Mouse (Mus musculus): ENCODE results near the gene Slc25a22. TPM values are rescaled to one million over a fixed set of nuclear protein-coding genes. Genes with fewer than 3 reads are reported as not detected.

Slc25a22 gene
- polyA plus RNA-seq, 1 experiment = 488 TPM

DNA sequence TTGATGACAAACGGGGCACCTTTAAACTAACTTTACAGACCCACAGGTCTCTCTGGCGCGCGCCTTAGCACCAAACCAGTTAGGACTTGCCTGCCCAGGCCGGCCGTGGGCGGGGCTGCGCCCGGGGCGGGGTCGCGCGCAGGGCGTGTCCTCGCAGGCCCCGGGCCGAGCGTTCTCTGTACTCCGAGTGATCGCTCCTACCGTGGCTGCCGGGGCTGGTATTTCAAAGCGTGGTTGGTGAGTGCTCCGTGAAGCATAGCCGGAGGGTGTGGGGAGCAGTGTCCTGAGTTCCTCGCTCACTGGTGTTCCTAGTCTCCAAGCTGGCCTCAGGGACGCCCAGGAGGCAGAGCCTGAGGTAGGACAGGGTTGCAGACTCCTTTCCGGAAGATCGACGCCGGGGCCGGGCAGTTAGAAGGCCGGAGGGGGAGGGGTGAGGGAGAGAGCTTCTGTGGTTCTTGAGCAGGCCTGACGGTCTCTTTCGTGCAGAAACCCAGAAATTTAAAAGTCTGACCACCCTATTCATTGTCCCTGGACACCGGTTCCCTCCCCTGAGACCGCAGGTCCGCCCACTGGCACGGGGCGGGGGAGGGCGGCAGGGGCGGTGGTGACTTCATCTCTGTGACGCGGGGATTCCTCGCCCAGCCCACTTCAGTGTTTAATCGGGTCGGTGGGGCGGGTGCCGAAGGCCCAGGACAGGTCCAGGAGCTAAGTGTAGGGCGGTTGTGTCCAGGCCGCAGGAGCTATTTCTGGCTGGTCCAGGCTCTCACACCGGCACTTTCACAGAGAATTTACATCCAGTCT lies 29.7 kb upstream of the Slc25a22 start, which contains the start of gene Cd151:
Gene Cd151, plus strand, starts transcription at position 163 of the 801 bp plus-strand sequence.
- under 1% methylated on average over 52 of the region's 52 CpGs for WGBS
- TF ChIP-seq POLR2A (IDR thresholded peaks at IDR 0.05; ENCODE audit: low read depth, low read length) = peak; percentile 78
- TF ChIP-seq CTCF (IDR thresholded peaks at IDR 0.05; ENCODE audit: extremely low read depth, insufficient read length, insufficient replicate concordance, low read depth, low read length) = no peak
- H3K36me3 ChIP-seq (ENCODE audit: control insufficient read depth, insufficient read depth, low read length) = peaks cover 24% of the 10 kb centered on the region

DNA sequence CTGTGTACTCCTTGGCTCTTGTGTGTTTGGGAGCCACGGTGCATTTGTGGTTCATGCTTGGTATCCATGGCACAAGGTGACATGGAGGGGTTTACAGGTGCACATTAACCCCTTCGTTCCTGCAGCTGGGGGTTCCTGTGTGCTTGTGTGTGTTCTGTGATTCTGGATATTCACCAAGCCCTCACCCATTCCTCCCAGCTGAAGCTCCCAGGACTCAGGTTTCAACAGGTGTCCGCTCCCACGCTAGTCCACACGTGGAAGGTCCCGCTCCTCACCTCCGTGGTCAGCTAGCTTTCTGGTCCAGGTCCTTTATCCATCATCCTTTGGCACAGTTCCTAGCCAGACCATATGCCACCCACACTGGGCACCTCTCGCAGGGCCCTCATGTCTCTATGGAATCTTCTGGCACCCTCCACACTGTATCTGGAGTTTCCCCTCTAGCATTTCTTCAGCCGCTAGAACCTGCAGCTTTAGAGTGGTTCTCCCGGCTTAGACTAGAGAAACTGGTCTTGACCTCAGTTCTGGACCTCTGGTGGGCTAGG lies 29.0 kb upstream of the Slc25a22 start:
- H3K27ac ChIP-seq (ENCODE audit: insufficient read depth, low read depth, low read length) = peak overlapping the region; percentile 26; the same call in 1 of the 2 replicates
- peaks cover 21% of the 10 kb centered on the region for H3K36me3 ChIP-seq (ENCODE audit: control insufficient read depth, insufficient read depth, low read length)
- H3K27me3 ChIP-seq (ENCODE audit: control insufficient read depth, insufficient read depth, low read length) = no peaks in the 10 kb centered on the region
- TF ChIP-seq POLR2A (IDR thresholded peaks at IDR 0.05; ENCODE audit: low read depth, low read length) (no peak), CTCF (IDR thresholded peaks at IDR 0.05; ENCODE audit: extremely low read depth, insufficient read length, insufficient replicate concordance, low read depth, low read length) (no peak)
- peaks cover 39% of the 10 kb centered on the region for H3K4me1 ChIP-seq (ENCODE audit: control insufficient read depth, insufficient read depth, insufficient read length, low read length)
- H3K4me3 ChIP-seq (ENCODE audit: low read depth, low read length) = peak overlapping the region; percentile 76
- 66% methylated on average over 10 of the region's 10 CpGs for WGBS

More for the DNA sequence above, 29.7 kb upstream of the Slc25a22 start, which contains the start of gene Cd151:
- H3K4me1 ChIP-seq (ENCODE audit: control insufficient read depth, insufficient read depth, insufficient read length, low read length) = peaks cover 34% of the 10 kb centered on the region
- peak within 1 kb of the TSS; percentile 76 for H3K4me3 ChIP-seq (ENCODE audit: low read depth, low read length)
- no peaks in the 10 kb centered on the region for H3K27me3 ChIP-seq (ENCODE audit: control insufficient read depth, insufficient read depth, low read length)
- H3K27ac ChIP-seq (ENCODE audit: insufficient read depth, low read depth, low read length) = peak within 1 kb of the TSS; percentile 87

DNA sequence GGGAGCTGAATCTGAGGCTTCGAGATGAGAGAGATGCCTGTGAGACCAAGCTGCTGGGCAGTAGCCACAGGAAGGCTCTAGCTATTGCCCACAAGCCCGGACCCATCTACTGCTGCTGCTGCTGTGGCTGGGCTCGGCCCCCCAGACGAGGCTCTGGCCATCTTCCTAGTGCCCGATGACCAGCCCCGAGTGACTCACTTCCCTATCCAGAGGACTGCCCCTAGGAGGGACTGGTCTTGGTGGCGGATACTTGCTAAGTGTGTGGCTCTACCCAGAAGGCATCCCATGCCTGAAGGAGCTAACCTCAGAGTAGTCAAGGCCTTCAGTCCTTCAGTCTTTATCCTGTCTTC lies 28.3 kb upstream of the Slc25a22 start:
- H3K4me3 ChIP-seq (ENCODE audit: low read depth, low read length) = no peak overlapping the region
- H3K27ac ChIP-seq (ENCODE audit: insufficient read depth, low read depth, low read length) = peak overlapping the region; percentile 4; the same call in 1 of the 2 replicates
- peaks cover 40% of the 10 kb centered on the region for H3K4me1 ChIP-seq (ENCODE audit: control insufficient read depth, insufficient read depth, insufficient read length, low read length)
- peaks cover 15% of the 10 kb centered on the region for H3K36me3 ChIP-seq (ENCODE audit: control insufficient read depth, insufficient read depth, low read length)
- H3K27me3 ChIP-seq (ENCODE audit: control insufficient read depth, insufficient read depth, low read length) = no peaks in the 10 kb centered on the region
- WGBS = 76% methylated on average over 7 of the region's 7 CpGs
- TF ChIP-seq POLR2A (IDR thresholded peaks at IDR 0.05; ENCODE audit: low read depth, low read length) (no peak), CTCF (IDR thresholded peaks at IDR 0.05; ENCODE audit: extremely low read depth, insufficient read length, insufficient replicate concordance, low read depth, low read length) (no peak)

DNA sequence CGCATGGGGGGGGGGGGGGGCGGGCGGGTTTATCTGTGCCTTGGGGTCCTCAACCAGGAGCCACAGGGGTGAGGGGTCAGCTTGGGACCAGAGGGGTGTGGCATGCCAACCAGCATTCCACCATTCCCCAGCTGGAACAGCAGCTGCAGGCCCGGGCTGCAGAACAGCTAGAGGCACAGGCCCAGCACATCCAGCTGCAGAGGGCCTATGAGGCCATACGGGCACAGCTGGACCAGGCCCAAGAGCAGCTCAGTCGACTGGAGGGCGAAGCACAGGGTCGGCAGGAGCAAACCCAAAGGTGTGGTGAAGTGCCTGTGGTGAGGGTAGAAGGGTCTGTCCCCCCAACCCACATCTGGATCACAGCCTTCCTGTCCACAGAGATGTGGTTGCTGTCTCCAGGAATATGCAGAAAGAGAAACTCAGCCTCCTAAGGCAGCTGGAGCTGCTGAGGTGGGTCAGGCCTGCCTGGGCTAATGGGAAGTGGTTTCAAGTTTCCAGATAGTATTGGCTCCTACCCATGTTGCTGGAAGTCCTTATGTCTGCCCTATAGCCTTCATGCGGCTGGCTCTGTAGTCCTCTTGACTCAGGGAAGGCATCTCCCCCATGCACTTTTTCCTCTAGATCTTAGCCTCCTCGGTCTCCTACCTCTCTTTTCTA lies 27.8 kb upstream of the Slc25a22 start:
- WGBS = 65% methylated on average over 10 of the region's 10 CpGs
- H3K36me3 ChIP-seq (ENCODE audit: control insufficient read depth, insufficient read depth, low read length) = peaks cover 10% of the 10 kb centered on the region
- H3K4me1 ChIP-seq (ENCODE audit: control insufficient read depth, insufficient read depth, insufficient read length, low read length) = peaks cover 44% of the 10 kb centered on the region
- TF ChIP-seq POLR2A (IDR thresholded peaks at IDR 0.05; ENCODE audit: low read depth, low read length) (no peak), CTCF (IDR thresholded peaks at IDR 0.05; ENCODE audit: extremely low read depth, insufficient read length, insufficient replicate concordance, low read depth, low read length) (no peak)
- peak overlapping the region; percentile 4; the same call in 1 of the 2 replicates for H3K27ac ChIP-seq (ENCODE audit: insufficient read depth, low read depth, low read length)
- H3K4me3 ChIP-seq (ENCODE audit: low read depth, low read length) = no peak overlapping the region; the same call in 1 of the 2 replicates
- H3K27me3 ChIP-seq (ENCODE audit: control insufficient read depth, insufficient read depth, low read length) = no peaks in the 10 kb centered on the region

DNA sequence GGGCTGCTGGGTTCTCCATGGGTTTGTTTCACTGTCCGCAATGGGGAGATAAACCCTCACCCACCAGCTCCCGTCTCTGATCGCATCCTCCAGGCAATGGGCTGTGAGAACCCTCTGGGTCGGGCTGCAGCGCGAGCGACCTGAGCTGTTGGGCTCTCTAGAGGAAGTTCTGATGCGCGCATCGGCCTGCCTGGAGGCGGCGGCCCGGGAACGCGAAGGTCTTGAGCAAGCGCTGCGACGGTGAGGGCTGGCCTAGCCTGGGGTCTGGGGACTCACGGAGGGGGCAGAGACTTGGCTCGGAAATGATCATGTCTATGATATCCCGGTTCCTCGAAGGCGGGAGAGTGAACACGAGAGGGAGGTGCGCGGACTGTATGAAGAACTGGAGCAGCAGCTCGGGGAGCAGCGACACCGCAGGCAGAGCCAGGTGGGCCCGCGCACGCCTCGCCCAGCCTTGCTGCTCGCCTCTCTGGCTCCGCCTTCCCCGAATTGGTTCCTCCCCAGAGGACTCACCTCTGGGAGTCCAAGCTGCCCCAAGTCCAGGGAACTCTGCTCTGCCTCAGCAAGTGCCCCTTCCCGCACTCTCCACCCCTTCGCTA lies 27.0 kb upstream of the Slc25a22 start:
- H3K36me3 ChIP-seq (ENCODE audit: control insufficient read depth, insufficient read depth, low read length) = peaks cover 5% of the 10 kb centered on the region
- no peak for TF ChIP-seq CTCF (IDR thresholded peaks at IDR 0.05; ENCODE audit: extremely low read depth, insufficient read length, insufficient replicate concordance, low read depth, low read length)
- 0 out of 2 replicates have a peak overlapping the region, but pooled peaks have one; percentile 29 for H3K27ac ChIP-seq (ENCODE audit: insufficient read depth, low read depth, low read length)
- 47% methylated on average over 38 of the region's 38 CpGs for WGBS
- H3K4me1 ChIP-seq (ENCODE audit: control insufficient read depth, insufficient read depth, insufficient read length, low read length) = peaks cover 46% of the 10 kb centered on the region
- peak overlapping the region; percentile 37 for H3K4me3 ChIP-seq (ENCODE audit: low read depth, low read length)
- H3K27me3 ChIP-seq (ENCODE audit: control insufficient read depth, insufficient read depth, low read length) = no peaks in the 10 kb centered on the region

DNA sequence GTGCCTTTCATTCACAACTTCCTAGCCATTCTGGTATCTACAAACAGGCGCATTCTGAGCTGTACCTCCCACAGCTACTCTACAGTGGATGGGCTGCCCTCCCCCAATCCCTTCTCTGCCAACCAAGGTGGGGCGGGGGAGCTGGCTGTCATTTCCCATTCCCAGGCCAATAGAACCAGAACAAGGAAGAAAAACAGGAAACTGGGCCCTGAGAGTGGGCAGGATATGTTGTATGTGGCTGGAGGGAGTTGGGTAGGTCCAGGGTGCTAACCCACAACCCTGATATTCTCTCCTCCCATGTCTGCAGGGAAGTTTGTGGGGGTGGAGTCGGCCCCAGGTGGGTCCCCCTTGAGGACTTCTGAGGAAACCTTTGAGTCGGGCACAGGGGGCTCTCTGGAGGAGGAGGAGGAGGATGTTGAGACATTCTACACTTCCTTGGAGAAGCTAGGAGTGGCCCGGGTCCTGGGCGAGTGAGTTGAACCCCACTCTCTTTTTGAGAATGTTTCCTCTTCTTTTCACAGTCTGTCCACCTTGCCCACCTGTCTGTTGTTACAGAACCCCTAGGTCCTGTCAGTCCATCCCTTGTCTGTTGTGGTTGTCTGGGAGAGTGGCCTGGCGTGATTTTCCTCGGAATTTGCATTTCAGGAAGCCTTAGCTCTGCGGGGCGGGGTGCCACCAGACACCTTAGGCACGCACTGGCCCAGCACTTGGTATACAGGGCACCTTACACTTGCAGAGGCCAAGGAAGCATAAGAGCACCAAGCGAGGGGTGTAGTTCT lies 26.3 kb upstream of the Slc25a22 start:
- WGBS = 69% methylated on average over 12 of the region's 12 CpGs
- TF ChIP-seq CTCF (IDR thresholded peaks at IDR 0.05; ENCODE audit: extremely low read depth, insufficient read length, insufficient replicate concordance, low read depth, low read length) (no peak), POLR2A (IDR thresholded peaks at IDR 0.05; ENCODE audit: low read depth, low read length) (no peak)
- H3K27ac ChIP-seq (ENCODE audit: insufficient read depth, low read depth, low read length) = peak overlapping the region; percentile 29; the same call in 1 of the 2 replicates
- H3K36me3 ChIP-seq (ENCODE audit: control insufficient read depth, insufficient read depth, low read length) = peaks cover 11% of the 10 kb centered on the region
- peak overlapping the region; percentile 37 for H3K4me3 ChIP-seq (ENCODE audit: low read depth, low read length)
- H3K4me1 ChIP-seq (ENCODE audit: control insufficient read depth, insufficient read depth, insufficient read length, low read length) = peaks cover 41% of the 10 kb centered on the region
- no peaks in the 10 kb centered on the region for H3K27me3 ChIP-seq (ENCODE audit: control insufficient read depth, insufficient read depth, low read length)

All from small intestine, adult 2 months (tissue).